ENCODE assay signal across 24 mouse cellular contexts in genomic region chr10:106024648-106025047, GRCm38 (mm10).
DNase-seq lines count a peak whose midpoint lies in the region; ATAC-seq and TF ChIP-seq lines count a peak whose summit lies in the region.
"Had no signal": no experiment of that assay in that cellular context is flagged by ENCODE, and none has a peak within 500 bp of the region (broad histone marks: within the 10 kb centered on the region; RNA-seq: fewer than 3 reads in every experiment).

No protein-coding gene starts in this region.

- H3K27me3 ChIP-seq in forebrain, embryonic 11.5 days (ENCODE audit: control insufficient read depth, insufficient read depth, low read length), result no peaks in the 10 kb centered on the region
- H3K27me3 ChIP-seq in forebrain, embryonic 13.5 days, result no peaks in the 10 kb centered on the region
- H3K27me3 ChIP-seq in hindbrain, postnatal 0 days (ENCODE audit: insufficient read depth, low read length), result no peaks in the 10 kb centered on the region
- no peaks in the 10 kb centered on the region for H3K27me3 ChIP-seq in hindbrain, embryonic 10.5 days (ENCODE audit: insufficient read depth, poor library complexity, severe bottlenecking)
- H3K27me3 ChIP-seq in midbrain, embryonic 16.5 days (ENCODE audit: control insufficient read depth, insufficient read depth, low read depth, low read length), result no peaks in the 10 kb centered on the region
- H3K27me3 ChIP-seq in midbrain, embryonic 10.5 days (ENCODE audit: low read depth, poor library complexity, severe bottlenecking), result no peaks in the 10 kb centered on the region
- H3K27me3 ChIP-seq in heart, embryonic 12.5 days (replicated peaks), result no peaks in the 10 kb centered on the region
- H3K27me3 ChIP-seq: embryonic facial prominence, embryonic 15.5 days; heart, embryonic 13.5 days; intestine, embryonic 15.5 days had no signal

- 67% methylated on average over 1 of the region's 1 CpGs for WGBS in forebrain, embryonic 11.5 days
- 35% methylated on average over 1 of the region's 1 CpGs for WGBS in forebrain, embryonic 13.5 days
- 22% methylated on average over 1 of the region's 1 CpGs for WGBS in hindbrain, postnatal 0 days
- WGBS in hindbrain, embryonic 10.5 days, result 68% methylated on average over 1 of the region's 1 CpGs
- WGBS in midbrain, embryonic 16.5 days, result 30% methylated on average over 1 of the region's 1 CpGs
- WGBS in midbrain, embryonic 10.5 days, result 76% methylated on average over 1 of the region's 1 CpGs
- WGBS in heart, embryonic 12.5 days, result 81% methylated on average over 1 of the region's 1 CpGs

- no peak for TF ChIP-seq CTCF in hindbrain, postnatal 0 days (IDR thresholded peaks at IDR 0.05; ENCODE audit: low read depth)

- no peaks in the 10 kb centered on the region for H3K9me3 ChIP-seq in forebrain, embryonic 11.5 days (ENCODE audit: control insufficient read depth, low read length)
- H3K9me3 ChIP-seq in forebrain, embryonic 13.5 days (replicated peaks), result no peaks in the 10 kb centered on the region
- no peaks in the 10 kb centered on the region for H3K9me3 ChIP-seq in hindbrain, postnatal 0 days (ENCODE audit: low read length)
- no peaks in the 10 kb centered on the region for H3K9me3 ChIP-seq in hindbrain, embryonic 10.5 days
- H3K9me3 ChIP-seq in midbrain, embryonic 16.5 days (replicated peaks; ENCODE audit: control insufficient read depth, low read length, poor library complexity, severe bottlenecking), result no peaks in the 10 kb centered on the region
- H3K9me3 ChIP-seq in midbrain, embryonic 10.5 days (replicated peaks), result no peaks in the 10 kb centered on the region
- H3K9me3 ChIP-seq in heart, embryonic 12.5 days (replicated peaks), result no peaks in the 10 kb centered on the region
- H3K9me3 ChIP-seq: embryonic facial prominence, embryonic 15.5 days; forebrain, embryonic 10.5 days; heart, embryonic 13.5 days; intestine, embryonic 15.5 days had no signal

- no peak for DNase-seq in forebrain, embryonic 11.5 days (ENCODE audit: low spot score)
- peak; percentile 23 for DNase-seq in hindbrain, postnatal 0 days (ENCODE audit: low spot score)
- DNase-seq in hindbrain, embryonic 10.5 days (ENCODE audit: low spot score), result no peak
- DNase-seq in midbrain, embryonic 10.5 days (ENCODE audit: low spot score), result no peak
- DNase-seq: adrenal gland, adult 8-10 months; adrenal gland, postnatal 36 days; B cell, adult 2 months; cerebellum, adult 11 months; cerebellum, adult 8-10 months; cerebellum, postnatal 14 days; embryo, embryonic 11 days; gastrocnemius, adult 2 months; gastrocnemius, postnatal 25 days; heart, postnatal 4 days had no signal

- no peaks in the 10 kb centered on the region for H3K36me3 ChIP-seq in forebrain, embryonic 11.5 days (ENCODE audit: control insufficient read depth, insufficient read depth, low read length)
- no peaks in the 10 kb centered on the region for H3K36me3 ChIP-seq in forebrain, embryonic 13.5 days (ENCODE audit: poor library complexity, severe bottlenecking)
- H3K36me3 ChIP-seq in hindbrain, postnatal 0 days (ENCODE audit: insufficient read depth, low read length), result no peaks in the 10 kb centered on the region
- H3K36me3 ChIP-seq in hindbrain, embryonic 10.5 days, result no peaks in the 10 kb centered on the region
- H3K36me3 ChIP-seq in midbrain, embryonic 16.5 days (ENCODE audit: control insufficient read depth, insufficient read depth, low read length), result no peaks in the 10 kb centered on the region
- no peaks in the 10 kb centered on the region for H3K36me3 ChIP-seq in midbrain, embryonic 10.5 days
- H3K36me3 ChIP-seq in heart, embryonic 12.5 days, result no peaks in the 10 kb centered on the region
- H3K36me3 ChIP-seq: embryonic facial prominence, embryonic 15.5 days; forebrain, embryonic 10.5 days; G1E; heart, embryonic 13.5 days; intestine, embryonic 15.5 days had no signal

- no peak overlapping the region for H3K4me2 ChIP-seq in forebrain, embryonic 11.5 days (ENCODE audit: low read depth, low read length, severe bottlenecking)
- H3K4me2 ChIP-seq in forebrain, embryonic 13.5 days, result no peak overlapping the region
- H3K4me2 ChIP-seq in hindbrain, postnatal 0 days (ENCODE audit: low read depth, low read length), result no peak overlapping the region
- H3K4me2 ChIP-seq in midbrain, embryonic 16.5 days (ENCODE audit: low read length), result no peak overlapping the region
- no peak overlapping the region for H3K4me2 ChIP-seq in heart, embryonic 12.5 days
- H3K4me2 ChIP-seq: embryonic facial prominence, embryonic 15.5 days; heart, embryonic 13.5 days; intestine, embryonic 15.5 days had no signal

- ATAC-seq in forebrain, embryonic 11.5 days (replicated peaks; ENCODE audit: low FRiP score), result peak; percentile 37; the same call in 1 of the 2 replicates
- ATAC-seq in forebrain, embryonic 13.5 days, result no peak
- ATAC-seq in hindbrain, postnatal 0 days, result peak; percentile 40; the same call in 1 of the 2 replicates
- peak; percentile 56; the same call in 1 of the 2 replicates for ATAC-seq in midbrain, embryonic 16.5 days
- ATAC-seq in heart, embryonic 12.5 days (ENCODE audit: insufficient number of reproducible peaks, low FRiP score), result no peak
- ATAC-seq: CD4-positive, CD25-positive, alpha-beta regulatory T cell, adult 4 months had no signal

- no peak overlapping the region for H3K9ac ChIP-seq in forebrain, embryonic 11.5 days (ENCODE audit: low read length)
- H3K9ac ChIP-seq in forebrain, embryonic 13.5 days, result no peak overlapping the region
- no peak overlapping the region for H3K9ac ChIP-seq in hindbrain, postnatal 0 days (replicated peaks; ENCODE audit: low read length)
- no peak overlapping the region for H3K9ac ChIP-seq in midbrain, embryonic 16.5 days (ENCODE audit: low read depth, low read length)
- H3K9ac ChIP-seq in heart, embryonic 12.5 days, result no peak overlapping the region
- H3K9ac ChIP-seq: embryonic facial prominence, embryonic 15.5 days; heart, embryonic 13.5 days; intestine, embryonic 15.5 days had no signal

- H3K27ac ChIP-seq in forebrain, embryonic 11.5 days (ENCODE audit: low read depth, low read length), result no peak overlapping the region
- no peak overlapping the region for H3K27ac ChIP-seq in forebrain, embryonic 13.5 days
- no peak overlapping the region for H3K27ac ChIP-seq in hindbrain, postnatal 0 days
- H3K27ac ChIP-seq in hindbrain, embryonic 10.5 days, result no peak overlapping the region
- H3K27ac ChIP-seq in midbrain, embryonic 16.5 days (ENCODE audit: low read length), result no peak overlapping the region
- H3K27ac ChIP-seq in midbrain, embryonic 10.5 days (replicated peaks), result no peak overlapping the region
- no peak overlapping the region for H3K27ac ChIP-seq in heart, embryonic 12.5 days (ENCODE audit: poor library complexity, severe bottlenecking)
- H3K27ac ChIP-seq: embryonic facial prominence, embryonic 15.5 days; forebrain, embryonic 10.5 days; gastrocnemius, adult 2 months; heart, embryonic 13.5 days had no signal

- peaks cover 2% of the 10 kb centered on the region; the same call in 1 of the 2 replicates for H3K4me1 ChIP-seq in forebrain, embryonic 11.5 days (replicated peaks; ENCODE audit: control insufficient read depth, insufficient read depth, low read length)
- peaks cover 4% of the 10 kb centered on the region for H3K4me1 ChIP-seq in forebrain, embryonic 13.5 days
- H3K4me1 ChIP-seq in hindbrain, postnatal 0 days (ENCODE audit: insufficient read depth, low read length), result no peaks in the 10 kb centered on the region
- H3K4me1 ChIP-seq in hindbrain, embryonic 10.5 days (replicated peaks), result no peaks in the 10 kb centered on the region; the same call in 1 of the 2 replicates
- peaks cover 7% of the 10 kb centered on the region; the same call in 1 of the 2 replicates for H3K4me1 ChIP-seq in midbrain, embryonic 16.5 days (ENCODE audit: control insufficient read depth, insufficient read depth, low read length)
- peaks cover 4% of the 10 kb centered on the region; the same call in 1 of the 2 replicates for H3K4me1 ChIP-seq in midbrain, embryonic 10.5 days
- H3K4me1 ChIP-seq in heart, embryonic 12.5 days (replicated peaks), result no peaks in the 10 kb centered on the region
- H3K4me1 ChIP-seq: embryonic facial prominence, embryonic 15.5 days; heart, embryonic 13.5 days; intestine, embryonic 15.5 days had no signal

- no peak overlapping the region for H3K4me3 ChIP-seq in forebrain, embryonic 11.5 days (ENCODE audit: low read depth, low read length)
- H3K4me3 ChIP-seq in forebrain, embryonic 13.5 days, result no peak overlapping the region
- H3K4me3 ChIP-seq in hindbrain, postnatal 0 days (ENCODE audit: low read length), result no peak overlapping the region
- no peak overlapping the region for H3K4me3 ChIP-seq in hindbrain, embryonic 10.5 days
- H3K4me3 ChIP-seq in midbrain, embryonic 16.5 days (ENCODE audit: low read depth, low read length), result no peak overlapping the region
- H3K4me3 ChIP-seq in midbrain, embryonic 10.5 days, result no peak overlapping the region
- no peak overlapping the region for H3K4me3 ChIP-seq in heart, embryonic 12.5 days
- H3K4me3 ChIP-seq: embryonic facial prominence, embryonic 15.5 days; erythroblast, embryonic 14.5 days; forebrain, embryonic 10.5 days; gastrocnemius, adult 2 months; heart, embryonic 13.5 days; intestine, embryonic 15.5 days had no signal

Comparison
In these comparisons a context has a peak if more than half of its experiments do, and no peak if none do; other contexts are left out.
1. ATAC-seq: peak in forebrain, embryonic 11.5 days (single experiment), hindbrain, postnatal 0 days (single experiment) and midbrain, embryonic 16.5 days (single experiment); none in forebrain, embryonic 13.5 days (single experiment) and heart, embryonic 12.5 days (single experiment).